Mouse (Mus musculus) heart, postnatal 25 days (tissue): ENCODE results near the gene Med20. TPM values are rescaled to one million over a fixed set of nuclear protein-coding genes. Genes with fewer than 3 reads are reported as not detected.

Source experiments
- DNase-seq: peaks from one replicate; pipeline ENCODE4 v3.0.0; 2022; ENCODE audit warnings: low spot score
- intact Hi-C: fragments of 180-260 bp; cut with DNase I; formaldehyde crosslinking; loops from one replicate; pipeline ENCODE4 v1.15.1; 2025
- total RNA-seq, 2 experiments: library from RNA; stranded (reverse); gene quantifications; 2 replicates each; pipeline ENCODE4 v1.2.3; 2021

Med20 gene
- total RNA-seq, 2 experiments from 2014 or later = 18.3 to 20.1 TPM

GRCm38 (mm10) chr17:47658741-47659243 is 47.4 kb downstream of the Med20 start:
- intact Hi-C loops = no loop called here
- DNase-seq = no peak

DNA sequence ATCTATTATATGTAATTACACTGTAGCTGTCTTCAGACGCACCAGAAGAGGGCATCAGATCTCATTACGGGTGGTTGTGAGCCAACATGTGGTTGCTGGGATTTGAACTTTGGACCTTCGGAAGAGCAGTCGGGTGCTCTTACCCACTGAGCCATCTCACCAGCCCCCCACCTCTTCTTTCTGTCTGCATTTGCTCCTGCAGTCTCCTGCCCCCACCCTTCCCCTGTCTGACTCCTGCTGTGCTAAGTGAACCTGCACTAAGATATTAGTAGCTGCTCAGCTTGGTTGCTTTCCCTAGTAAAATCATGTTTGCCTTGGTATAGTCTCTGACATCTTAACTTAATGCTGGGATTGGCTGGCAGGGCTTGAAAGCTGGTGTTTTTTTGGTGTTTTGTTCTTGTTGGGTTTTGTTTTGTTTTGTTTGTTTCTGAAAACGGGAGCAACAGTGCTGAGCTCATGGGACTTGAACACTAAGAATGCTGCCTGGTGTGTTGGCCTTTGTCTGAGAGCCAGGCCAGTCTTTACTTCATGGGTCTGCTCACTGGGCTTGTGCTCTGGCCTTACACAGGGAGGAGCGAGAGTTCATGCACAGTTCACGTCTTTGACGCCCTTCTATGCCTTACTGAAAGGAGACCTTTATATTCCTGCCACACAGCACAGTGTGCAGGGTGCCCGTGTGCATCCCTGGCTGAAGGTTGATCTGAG is 51.8 kb downstream of the Med20 start:
- no peak for DNase-seq
- intact Hi-C loops = no loop called here

- intact Hi-C loops = no loop called here
- no peak for DNase-seq
These were observed 53.1 kb downstream of the Med20 start for GRCm38 (mm10) chr17:47664474-47664873.

- DNase-seq = no peak
- intact Hi-C loops = no loop called here
These were observed 57.8 kb downstream of the Med20 start for GRCm38 (mm10) chr17:47669166-47669565.

GRCm38 (mm10) chr17:47671988-47672310 is 60.6 kb downstream of the Med20 start:
- intact Hi-C loops = loop anchor here (10.0 kb wide), 1 partner anchor 297 kb away; no protein-coding TSS in a partner anchor
- DNase-seq = no peak

GRCm38 (mm10) chr17:47672311-47673111 is 61.1 kb downstream of the Med20 start:
- peak; percentile 35 for DNase-seq
- intact Hi-C loops = loop anchor here (10.0 kb wide), 1 partner anchor 298 kb away; no protein-coding TSS in a partner anchor

Other genes with a start within 250 kb of the Med20 start
- gene Mrps10, start 242.7 kb upstream of the Med20 start, total RNA-seq = 10 to 100 TPM; 19.7 to 20.4 TPM
- gene Guca1b, start 226.2 kb upstream of the Med20 start, total RNA-seq = under 1 TPM; 0.36 to 0.65 TPM
- under 1 TPM in 1 of 2 experiments, not detected in 1; 0.39 TPM for gene Guca1a, start 211.0 kb upstream of the Med20 start, total RNA-seq
- 1 to 10 TPM in 1 of 2 experiments, under 1 TPM in 1; 0.96 to 2.0 TPM for gene AI661453, start 175.0 kb upstream of the Med20 start, total RNA-seq
- not detected for gene 1700001C19Rik, start 174.2 kb upstream of the Med20 start, total RNA-seq
- 10 to 100 TPM in 1 of 2 experiments, 1 to 10 TPM in 1; 10.0 to 11.4 TPM for gene Taf8, start 109.3 kb upstream of the Med20 start, total RNA-seq
- 10 to 100 TPM; 75.6 to 87.9 TPM for gene Ccnd3, start 106.5 kb upstream of the Med20 start, total RNA-seq
- 10 to 100 TPM; 15.0 to 15.8 TPM for gene Bysl, start 90 bp upstream of the Med20 start, total RNA-seq
- gene Gm20517, start within 50 bp of the Med20 start, total RNA-seq = 1 to 10 TPM; 2.3 to 2.5 TPM
- 1 to 10 TPM; 3.3 to 4.0 TPM for gene Usp49, start 19.1 kb downstream of the Med20 start, total RNA-seq
- gene Tomm6, start 76.8 kb downstream of the Med20 start, total RNA-seq = 100 to 1,000 TPM; 121 to 131 TPM
- gene Frs3, start 77.4 kb downstream of the Med20 start, total RNA-seq = 1 to 10 TPM; 4.9 to 5.2 TPM
- gene Gm21981, start 82.9 kb downstream of the Med20 start, total RNA-seq = 1 to 10 TPM in 1 of 2 experiments, under 1 TPM in 1; 0.55 to 1.0 TPM
- gene Prickle4, start 83.2 kb downstream of the Med20 start, total RNA-seq = 1 to 10 TPM; 3.8 to 5.6 TPM
- gene Pgc, start 115.3 kb downstream of the Med20 start, total RNA-seq = not detected
- 10 to 100 TPM; 40.8 to 45.7 TPM for gene Tfeb, start 125.4 kb downstream of the Med20 start, total RNA-seq
- gene Mdfi, start 223.1 kb downstream of the Med20 start, total RNA-seq = 1 to 10 TPM; 2.4 TPM